Mouse (Mus musculus): ENCODE measurements at regions not wholly inside any gene's neighbourhood (a gene's known extent, or its start where the extent isn't known, plus 50 kb on each side); places are given as distances from the start of the nearest gene placed in this dataset.

GRCm38 (mm10) chr1:35694775-35695591, 373.2 kb upstream of the Hs6st1 start:
- no peaks in the 10 kb centered on the region for H3K36me3 ChIP-seq (ENCODE audit: control insufficient read depth, insufficient read depth)
- no peak overlapping the region for H3K4me3 ChIP-seq (ENCODE audit: insufficient read depth, poor library complexity, severe bottlenecking)
- no peak overlapping the region for H3ac ChIP-seq (ENCODE audit: control insufficient read depth, insufficient read length, low read depth)
- no peaks in the 10 kb centered on the region for H3K79me3 ChIP-seq (ENCODE audit: low read depth)
- no peaks in the 10 kb centered on the region for H3K79me2 ChIP-seq (ENCODE audit: control insufficient read depth, insufficient read depth)
- TF ChIP-seq CEBPB (IDR thresholded peaks at IDR 0.05; ENCODE audit: low read depth) (no peak), MAX (IDR thresholded peaks at IDR 0.05) (no peak), FOSL1 (IDR thresholded peaks at IDR 0.05; ENCODE audit: insufficient read depth, low read length, poor library complexity, severe bottlenecking) (no peak), MYOD1 (IDR thresholded peaks at IDR 0.05; ENCODE audit: control insufficient read depth, insufficient read length, low read depth) (no peak), USF1 (IDR thresholded peaks at IDR 0.05; ENCODE audit: low read depth) (no peak), MYOG (IDR thresholded peaks at IDR 0.05; ENCODE audit: control insufficient read depth, extremely low read depth, insufficient read length) (no peak), CTCF (IDR thresholded peaks at IDR 0.05; ENCODE audit: control insufficient read depth, insufficient read depth, insufficient read length) (no peak)
- no peaks in the 10 kb centered on the region for H3K27me3 ChIP-seq (ENCODE audit: control insufficient read depth, insufficient read depth, insufficient read length)

- no peaks in the 10 kb centered on the region for H3K79me3 ChIP-seq (ENCODE audit: low read depth)
- no peaks in the 10 kb centered on the region for H3K79me2 ChIP-seq (ENCODE audit: control insufficient read depth, insufficient read depth)
- no peak for TF ChIP-seq USF1 (IDR thresholded peaks at IDR 0.05; ENCODE audit: low read depth)
- no peak for TF ChIP-seq MYOD1 (IDR thresholded peaks at IDR 0.05; ENCODE audit: control insufficient read depth, insufficient read length, low read depth)
- TF ChIP-seq MAX (IDR thresholded peaks at IDR 0.05), result no peak
- no peak for TF ChIP-seq MYOG (IDR thresholded peaks at IDR 0.05; ENCODE audit: control insufficient read depth, extremely low read depth, insufficient read length)
- no peak for TF ChIP-seq CEBPB (IDR thresholded peaks at IDR 0.05; ENCODE audit: low read depth)
- TF ChIP-seq FOSL1 (IDR thresholded peaks at IDR 0.05; ENCODE audit: insufficient read depth, low read length, poor library complexity, severe bottlenecking), result no peak
- no peak for TF ChIP-seq CTCF (IDR thresholded peaks at IDR 0.05; ENCODE audit: control insufficient read depth, insufficient read depth, insufficient read length)
- H3K27me3 ChIP-seq (ENCODE audit: control insufficient read depth, insufficient read depth, insufficient read length), result no peaks in the 10 kb centered on the region
- no peaks in the 10 kb centered on the region for H3K36me3 ChIP-seq (ENCODE audit: control insufficient read depth, insufficient read depth)
- H3ac ChIP-seq (ENCODE audit: control insufficient read depth, insufficient read length, low read depth), result no peak overlapping the region
- H3K4me3 ChIP-seq (ENCODE audit: insufficient read depth, poor library complexity, severe bottlenecking), result no peak overlapping the region
Observed at GRCm38 (mm10) chr1:35697218-35697617, 371.0 kb upstream of the Hs6st1 start.

DNA sequence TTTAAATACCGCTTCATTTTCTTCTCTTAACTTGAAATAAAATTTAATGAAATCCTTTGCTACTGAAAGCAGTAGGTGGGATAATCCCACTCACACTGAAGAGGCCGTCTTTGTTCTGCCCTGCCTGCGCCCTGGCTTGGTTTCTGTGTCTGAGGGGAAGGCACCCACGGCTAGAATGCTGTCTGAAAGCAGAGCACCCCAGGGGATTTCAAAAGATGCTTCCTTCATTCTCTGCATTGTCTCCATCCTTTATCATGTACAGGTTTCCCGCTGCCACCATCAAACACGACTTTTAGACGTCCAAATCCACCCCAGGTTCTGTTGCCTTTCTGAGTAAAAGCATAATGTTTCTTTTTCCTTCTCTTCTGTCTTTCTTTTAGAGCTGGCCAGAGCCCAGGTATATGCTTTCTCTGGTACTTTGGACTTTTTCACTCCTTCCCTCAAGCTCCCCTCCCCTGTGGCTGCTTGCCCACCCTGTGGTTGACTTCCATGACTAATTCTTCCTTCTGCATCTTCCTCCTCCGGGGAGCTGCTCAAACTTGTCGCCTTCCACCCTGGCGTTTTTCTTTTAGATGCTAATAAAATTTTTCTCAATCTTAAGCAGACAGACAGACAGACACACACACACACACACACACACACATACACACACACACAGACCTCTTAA, 370.2 kb upstream of the Hs6st1 start:
- TF ChIP-seq FOSL1 (IDR thresholded peaks at IDR 0.05; ENCODE audit: insufficient read depth, low read length, poor library complexity, severe bottlenecking), result no peak
- TF ChIP-seq CEBPB (IDR thresholded peaks at IDR 0.05; ENCODE audit: low read depth), result no peak
- no peak for TF ChIP-seq MAX (IDR thresholded peaks at IDR 0.05)
- no peak for TF ChIP-seq USF1 (IDR thresholded peaks at IDR 0.05; ENCODE audit: low read depth)
- TF ChIP-seq MYOG (IDR thresholded peaks at IDR 0.05; ENCODE audit: control insufficient read depth, extremely low read depth, insufficient read length), result no peak
- TF ChIP-seq CTCF (IDR thresholded peaks at IDR 0.05; ENCODE audit: control insufficient read depth, insufficient read depth, insufficient read length), result no peak
- TF ChIP-seq MYOD1 (IDR thresholded peaks at IDR 0.05; ENCODE audit: control insufficient read depth, insufficient read length, low read depth), result no peak
- Histone ChIP-seq H3K4me3 (ENCODE audit: insufficient read depth, poor library complexity, severe bottlenecking) (no peak overlapping the region), H3K36me3 (ENCODE audit: control insufficient read depth, insufficient read depth) (no peaks in the 10 kb centered on the region), H3K27me3 (ENCODE audit: control insufficient read depth, insufficient read depth, insufficient read length) (no peaks in the 10 kb centered on the region), H3K79me3 (ENCODE audit: low read depth) (no peaks in the 10 kb centered on the region), H3K79me2 (ENCODE audit: control insufficient read depth, insufficient read depth) (no peaks in the 10 kb centered on the region), H3ac (ENCODE audit: control insufficient read depth, insufficient read length, low read depth) (no peak overlapping the region)

- Histone ChIP-seq H3K27me3 (ENCODE audit: control insufficient read depth, insufficient read depth, insufficient read length) (no peaks in the 10 kb centered on the region), H3K36me3 (ENCODE audit: control insufficient read depth, insufficient read depth) (no peaks in the 10 kb centered on the region), H3K79me2 (ENCODE audit: control insufficient read depth, insufficient read depth) (no peaks in the 10 kb centered on the region), H3K79me3 (ENCODE audit: low read depth) (no peaks in the 10 kb centered on the region), H3ac (ENCODE audit: control insufficient read depth, insufficient read length, low read depth) (no peak overlapping the region), H3K4me3 (ENCODE audit: insufficient read depth, poor library complexity, severe bottlenecking) (no peak overlapping the region)
- no peak for TF ChIP-seq CTCF (IDR thresholded peaks at IDR 0.05; ENCODE audit: control insufficient read depth, insufficient read depth, insufficient read length)
- no peak for TF ChIP-seq CEBPB (IDR thresholded peaks at IDR 0.05; ENCODE audit: low read depth)
- no peak for TF ChIP-seq FOSL1 (IDR thresholded peaks at IDR 0.05; ENCODE audit: insufficient read depth, low read length, poor library complexity, severe bottlenecking)
- TF ChIP-seq MAX (IDR thresholded peaks at IDR 0.05), result no peak
Observed at GRCm38 (mm10) chr1:35702585-35702984, 365.6 kb upstream of the Hs6st1 start.

- TF ChIP-seq MYOD1 (IDR thresholded peaks at IDR 0.05; ENCODE audit: control insufficient read depth, insufficient read length, low read depth) (no peak), CEBPB (IDR thresholded peaks at IDR 0.05; ENCODE audit: low read depth) (no peak), FOSL1 (IDR thresholded peaks at IDR 0.05; ENCODE audit: insufficient read depth, low read length, poor library complexity, severe bottlenecking) (no peak), USF1 (IDR thresholded peaks at IDR 0.05; ENCODE audit: low read depth) (no peak), CTCF (IDR thresholded peaks at IDR 0.05; ENCODE audit: control insufficient read depth, insufficient read depth, insufficient read length) (no peak), MYOG (IDR thresholded peaks at IDR 0.05; ENCODE audit: control insufficient read depth, extremely low read depth, insufficient read length) (no peak), MAX (IDR thresholded peaks at IDR 0.05) (no peak)
- Histone ChIP-seq H3K4me3 (ENCODE audit: insufficient read depth, poor library complexity, severe bottlenecking) (no peak overlapping the region), H3K79me3 (ENCODE audit: low read depth) (no peaks in the 10 kb centered on the region), H3K27me3 (ENCODE audit: control insufficient read depth, insufficient read depth, insufficient read length) (no peaks in the 10 kb centered on the region), H3K79me2 (ENCODE audit: control insufficient read depth, insufficient read depth) (no peaks in the 10 kb centered on the region), H3ac (ENCODE audit: control insufficient read depth, insufficient read length, low read depth) (no peak overlapping the region), H3K36me3 (ENCODE audit: control insufficient read depth, insufficient read depth) (no peaks in the 10 kb centered on the region)
Observed at GRCm38 (mm10) chr1:35706336-35706735, 361.9 kb upstream of the Hs6st1 start.

All from C2C12 (cell line).